Mouse (Mus musculus) spleen, adult 2 months (tissue): Measurements from ENCODE around the gene Arl11.

Source experiments
- CTCF ChIP-seq: fragments of 200-500 bp; IDR thresholded peaks from 2 replicates; pipeline ENCODE4 v1.5.1; 2011; ENCODE audit warnings: mild to moderate bottlenecking, inconsistent platforms; ENCODE audit not compliant: insufficient read depth, insufficient read length, insufficient replicate concordance; ENCODE audit errors: extremely low read depth
- POLR2A ChIP-seq: fragments of 200-500 bp; IDR thresholded peaks from 2 replicates; pipeline ENCODE4 v1.6.1; 2011; ENCODE audit warnings: low read depth, low read length, inconsistent platforms

DNA sequence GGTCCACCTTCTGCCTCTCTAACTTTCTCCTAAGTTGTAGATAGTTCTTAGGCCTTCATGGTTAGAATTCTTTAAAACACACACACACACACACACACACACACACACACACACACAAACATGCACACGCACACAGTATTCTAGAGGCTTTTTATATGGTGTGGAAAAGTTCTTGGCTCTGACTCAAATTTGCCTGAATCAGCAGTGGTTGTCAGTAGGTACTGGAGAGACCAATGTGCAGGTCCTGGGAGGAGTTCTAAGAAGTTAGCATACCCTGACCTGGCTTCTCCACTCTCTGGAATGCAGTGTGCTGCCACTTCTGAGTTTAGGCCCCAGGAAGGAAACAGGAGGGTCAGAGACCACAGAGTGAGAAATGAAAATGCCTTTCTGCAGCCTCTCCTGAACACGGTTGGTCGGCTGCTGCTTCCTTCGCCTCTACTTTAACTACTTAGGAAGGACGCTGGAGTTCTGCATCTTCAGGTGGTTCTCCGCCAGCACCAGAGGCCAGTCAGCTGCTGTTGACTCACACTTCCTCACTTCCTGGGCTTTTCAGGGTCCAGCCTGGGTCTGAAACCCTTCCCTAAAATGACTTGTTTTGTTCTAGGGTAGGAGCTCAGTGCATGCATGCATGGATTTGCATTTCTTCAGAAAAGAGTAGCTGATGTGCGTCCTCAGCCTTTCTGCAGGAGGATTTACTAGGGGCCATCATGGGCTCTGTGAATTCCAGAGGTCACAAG is 651 bp downstream of the Arl11 start:
- no peak for TF ChIP-seq CTCF
- no peak for TF ChIP-seq POLR2A
